Mouse (Mus musculus) kidney, embryonic 14.5 days (tissue): ENCODE measurements around the gene Nanp. TPM values are rescaled to one million over a fixed set of nuclear protein-coding genes. Genes with fewer than 3 reads are reported as not detected.

ENCODE experiments used
- ATAC-seq: fragments of 200-750 bp; cut with Nextera tagmentation; 2 replicates; pipeline ENCODE4 v1.8.0; 2017; ENCODE audit warnings: moderate number of reproducible peaks, mild to moderate bottlenecking, moderate TSS enrichment, moderate library complexity; ENCODE audit not compliant: low FRiP score, low TSS enrichment
- H3K27ac ChIP-seq: fragments of 300-500 bp; sonication (generic); 2 replicates; pipeline ENCODE4 v1.5.1; 2014; ENCODE audit warnings: low read depth, mild to moderate bottlenecking, low read length, moderate library complexity, mixed read lengths
- H3K27me3 ChIP-seq: fragments of 300-500 bp; sonication (generic); 2 replicates; pipeline ENCODE4 v1.6.1; 2014; ENCODE audit warnings: mild to moderate bottlenecking, low read length; ENCODE audit not compliant: control insufficient read depth, insufficient read depth
- H3K36me3 ChIP-seq: fragments of 300-500 bp; sonication (generic); 2 replicates; pipeline ENCODE4 v1.6.1; 2014; ENCODE audit warnings: low read length, mixed read lengths; ENCODE audit not compliant: control insufficient read depth, insufficient read depth
- H3K4me1 ChIP-seq: fragments of 300-500 bp; sonication (generic); 2 replicates; pipeline ENCODE4 v1.6.1; 2014; ENCODE audit warnings: low read length, mixed read lengths; ENCODE audit not compliant: control insufficient read depth, insufficient read depth
- H3K4me2 ChIP-seq: fragments of 300-500 bp; sonication (generic); replicated peaks from 2 replicates; pipeline ENCODE4 v1.6.1; 2014; ENCODE audit warnings: low read depth, mild to moderate bottlenecking, low read length
- H3K4me3 ChIP-seq: fragments of 300-500 bp; sonication (generic); 2 replicates; pipeline ENCODE4 v1.5.1; 2014; ENCODE audit warnings: mild to moderate bottlenecking, low read length
- H3K9ac ChIP-seq: fragments of 300-500 bp; sonication (generic); 2 replicates; pipeline ENCODE4 v1.6.1; 2014; ENCODE audit warnings: low read depth, mild to moderate bottlenecking, low read length, moderate library complexity
- H3K9me3 ChIP-seq: fragments of 300-500 bp; sonication (generic); 2 replicates; pipeline ENCODE4 v1.6.1; 2016; ENCODE audit warnings: low read length; ENCODE audit not compliant: control insufficient read depth
- WGBS: fragments of 180-500 bp; shearing (Covaris S2); extraction: QIAGEN DNeasy Blood & Tissue Kit; methylation state at CpG from one replicate; pipeline ENCODE4 v1.1.7; 2014; 5-methylcytosine and 5-hydroxymethylcytosine counted together
- polyA plus RNA-seq: library from polyadenylated mRNA; unstranded; fragments of >200 nt; fragmentation: Nextera tagmentation; extraction: Ambion mirVana; gene quantifications from 2 replicates; pipeline ENCODE4 v1.2.1, GENCODE M21; 2014

Nanp gene
- 51.5 and 56.2 TPM in 2 replicates for polyA plus RNA-seq

DNA sequence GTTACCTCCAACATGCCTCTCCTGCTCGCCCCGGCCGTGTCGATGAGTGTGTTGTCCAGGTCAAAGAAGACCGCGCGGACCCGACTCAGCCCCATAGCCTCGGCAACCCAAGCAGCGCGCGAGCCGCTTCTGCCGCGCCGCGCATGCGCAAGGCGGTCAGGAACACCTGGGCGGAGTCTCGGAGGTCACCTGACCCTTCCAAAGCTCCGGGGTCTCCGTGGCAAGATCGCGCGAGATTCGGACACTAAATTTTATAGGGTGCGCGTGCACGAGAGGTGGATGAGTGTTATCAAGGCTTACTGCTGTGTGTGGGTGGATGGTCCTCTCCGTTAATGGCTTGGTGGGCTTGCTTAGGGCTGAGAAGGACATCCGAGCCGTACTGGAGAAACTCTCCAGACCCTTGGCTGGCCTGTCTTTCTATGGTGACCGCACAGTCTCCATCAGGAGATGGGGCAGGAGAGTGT lies at the start of gene Nanp, which contains the start of gene Ninl:
Gene Nanp, minus strand, starts transcription at position 167 of the 464 bp plus-strand sequence.
Gene Ninl, minus strand, starts transcription at position 151 of the 464 bp plus-strand sequence.
- peak within 1 kb of the TSS; percentile 68 for H3K4me2 ChIP-seq
- H3K4me3 ChIP-seq = peak within 1 kb of the TSS; percentile 87
- 1% methylated on average over 33 of the region's 34 CpGs for WGBS
- no peaks in the 10 kb centered on the region for H3K9me3 ChIP-seq
- peak within 1 kb of the TSS; percentile 83 for H3K27ac ChIP-seq
- peaks cover 8% of the 10 kb centered on the region for H3K4me1 ChIP-seq
- H3K27me3 ChIP-seq = no peaks in the 10 kb centered on the region
- ATAC-seq = peak; percentile 97
- no peaks in the 10 kb centered on the region for H3K36me3 ChIP-seq
- H3K9ac ChIP-seq = peak within 1 kb of the TSS; percentile 97

- H3K27me3 ChIP-seq = no peaks in the 10 kb centered on the region
- no peak overlapping the region for H3K27ac ChIP-seq
- H3K9me3 ChIP-seq = no peaks in the 10 kb centered on the region
- no peak overlapping the region for H3K9ac ChIP-seq
- H3K4me3 ChIP-seq = no peak overlapping the region
- 82% methylated on average over 1 of the region's 1 CpGs for WGBS
- ATAC-seq = no peak
- no peaks in the 10 kb centered on the region for H3K36me3 ChIP-seq
- no peak overlapping the region for H3K4me2 ChIP-seq
- no peaks in the 10 kb centered on the region for H3K4me1 ChIP-seq
Observed at GRCm38 (mm10) chr2:151056637-151057036, 17.4 kb upstream of the Nanp start.

DNA sequence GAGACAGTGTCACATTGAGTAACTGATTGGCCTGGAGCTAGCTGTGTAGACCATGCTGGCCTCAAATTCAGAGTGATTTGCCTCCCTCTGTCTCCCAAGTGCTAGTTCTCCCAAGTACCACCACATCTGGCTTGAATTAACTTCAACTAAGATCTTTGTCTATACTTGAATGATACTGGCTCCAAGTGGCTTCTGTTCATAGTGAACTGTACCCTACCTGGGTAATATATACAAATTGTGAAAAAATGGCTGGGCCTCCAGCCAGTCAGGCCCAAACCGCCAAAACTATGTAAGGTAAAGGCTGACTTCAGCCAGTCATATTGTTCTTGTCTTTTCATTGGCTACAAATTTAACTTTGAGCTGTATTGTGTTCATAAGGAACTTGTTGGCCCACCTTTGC lies 1.2 kb upstream of the Nanp start:
- no peaks in the 10 kb centered on the region for H3K9me3 ChIP-seq
- H3K4me1 ChIP-seq = peaks cover 8% of the 10 kb centered on the region
- H3K36me3 ChIP-seq = no peaks in the 10 kb centered on the region
- no peak overlapping the region for H3K4me3 ChIP-seq
- H3K9ac ChIP-seq = no peak overlapping the region
- no peak overlapping the region for H3K4me2 ChIP-seq
- no peak overlapping the region for H3K27ac ChIP-seq
- ATAC-seq = no peak
- H3K27me3 ChIP-seq = no peaks in the 10 kb centered on the region
- WGBS = 89% methylated on average over 1 of the region's 1 CpGs

- Histone ChIP-seq H3K27me3 (no peaks in the 10 kb centered on the region), H3K4me3 (peak overlapping the region; percentile 87), H3K9ac (peak overlapping the region; percentile 97), H3K4me2 (peak overlapping the region; percentile 68), H3K9me3 (no peaks in the 10 kb centered on the region), H3K27ac (no peak overlapping the region; the same call in 1 of the 2 replicates), H3K4me1 (peaks cover 8% of the 10 kb centered on the region), H3K36me3 (no peaks in the 10 kb centered on the region)
- 54% methylated on average over 8 of the region's 8 CpGs for WGBS
- peak; percentile 11; the same call in 1 of the 2 replicates for ATAC-seq
Observed at GRCm38 (mm10) chr2:151039726-151040125, 528 bp upstream of the Nanp start.

DNA sequence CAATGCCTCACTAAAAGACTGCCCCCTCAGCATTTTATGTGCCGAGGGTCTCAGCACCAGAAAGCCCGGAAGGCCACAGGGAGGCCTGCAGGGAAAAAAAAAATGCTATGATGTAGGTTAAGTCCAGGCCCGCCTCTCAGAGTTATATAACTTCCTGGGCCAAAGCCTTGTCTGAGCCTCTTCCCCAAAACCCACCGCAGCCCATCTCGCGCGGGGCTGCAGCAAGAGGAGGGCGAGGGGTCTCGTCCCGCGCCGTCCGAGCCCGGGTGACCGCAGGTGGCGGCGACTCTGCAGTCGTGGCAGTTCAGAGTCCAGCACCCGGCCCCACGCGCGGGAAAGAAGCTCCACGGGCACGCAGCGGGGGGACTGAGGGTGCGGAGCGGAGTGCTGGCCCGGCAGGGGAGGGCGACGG lies 381 bp downstream of the Nanp start:
- peak; percentile 70; the same call in 1 of the 2 replicates for ATAC-seq

GRCm38 (mm10) chr2:151037876-151038552 lies 1.2 kb downstream of the Nanp start:
- Histone ChIP-seq H3K36me3 (no peaks in the 10 kb centered on the region), H3K27ac (no peak overlapping the region), H3K9ac (peak overlapping the region; percentile 97), H3K4me3 (peak overlapping the region; percentile 87), H3K27me3 (no peaks in the 10 kb centered on the region), H3K9me3 (no peaks in the 10 kb centered on the region), H3K4me1 (peaks cover 8% of the 10 kb centered on the region), H3K4me2 (peak overlapping the region; percentile 68)
- ATAC-seq = no peak
- 63% methylated on average over 18 of the region's 18 CpGs for WGBS

More for the DNA sequence above, 381 bp downstream of the Nanp start:
- Histone ChIP-seq H3K4me2 (peak overlapping the region; percentile 68), H3K9ac (peak overlapping the region; percentile 97), H3K4me3 (peak overlapping the region; percentile 87), H3K36me3 (no peaks in the 10 kb centered on the region), H3K9me3 (no peaks in the 10 kb centered on the region), H3K4me1 (peaks cover 8% of the 10 kb centered on the region), H3K27me3 (no peaks in the 10 kb centered on the region), H3K27ac (peak overlapping the region; percentile 83)
- WGBS = under 1% methylated on average over 30 of the region's 30 CpGs

GRCm38 (mm10) chr2:151037292-151037691 lies 1.9 kb downstream of the Nanp start:
- H3K4me1 ChIP-seq = peaks cover 8% of the 10 kb centered on the region
- H3K27me3 ChIP-seq = no peaks in the 10 kb centered on the region
- no peak overlapping the region for H3K9ac ChIP-seq
- ATAC-seq = no peak
- 94% methylated on average over 1 of the region's 1 CpGs for WGBS
- H3K36me3 ChIP-seq = no peaks in the 10 kb centered on the region
- no peak overlapping the region for H3K27ac ChIP-seq
- H3K4me2 ChIP-seq = no peak overlapping the region
- H3K9me3 ChIP-seq = no peaks in the 10 kb centered on the region
- no peak overlapping the region for H3K4me3 ChIP-seq

- H3K27ac ChIP-seq = no peak overlapping the region
- H3K9me3 ChIP-seq = no peaks in the 10 kb centered on the region
- H3K4me3 ChIP-seq = no peak overlapping the region
- no peak overlapping the region for H3K4me2 ChIP-seq
- no peaks in the 10 kb centered on the region for H3K36me3 ChIP-seq
- WGBS = 89% methylated on average over 2 of the region's 2 CpGs
- no peak for ATAC-seq
- no peak overlapping the region for H3K9ac ChIP-seq
- H3K4me1 ChIP-seq = peaks cover 8% of the 10 kb centered on the region
- no peaks in the 10 kb centered on the region for H3K27me3 ChIP-seq
Observed at GRCm38 (mm10) chr2:151036721-151037120, 2.5 kb downstream of the Nanp start.

GRCm38 (mm10) chr2:151034435-151034834 lies 4.8 kb downstream of the Nanp start:
- Histone ChIP-seq H3K27ac (no peak overlapping the region), H3K36me3 (no peaks in the 10 kb centered on the region; the same call in 1 of the 2 replicates), H3K4me2 (no peak overlapping the region), H3K27me3 (no peaks in the 10 kb centered on the region), H3K4me1 (peaks cover 8% of the 10 kb centered on the region), H3K4me3 (no peak overlapping the region), H3K9me3 (no peaks in the 10 kb centered on the region), H3K9ac (no peak overlapping the region)
- no peak for ATAC-seq
- 91% methylated on average over 3 of the region's 3 CpGs for WGBS
